Mouse (Mus musculus) liver, postnatal 0 days (tissue): Measurements from ENCODE around the gene Cars. TPM values are rescaled to one million over a fixed set of nuclear protein-coding genes. Genes with fewer than 3 reads are reported as not detected.

Source experiments
- ATAC-seq: fragments of 200-750 bp; cut with Nextera tagmentation; 2 replicates; pipeline ENCODE4 v1.8.0; 2017; ENCODE audit warnings: mild to moderate bottlenecking, moderate library complexity
- DNase-seq: peaks from one replicate; pipeline ENCODE4 v3.0.0-alpha.2; 2016
- H3K27ac ChIP-seq: fragments of 300-500 bp; sonication (generic); 2 replicates; pipeline ENCODE4 v1.5.1; 2014; ENCODE audit warnings: antibody characterized with exemption, moderate library complexity, mild to moderate bottlenecking, low read depth
- H3K27me3 ChIP-seq: fragments of 300-500 bp; sonication (generic); 2 replicates; pipeline ENCODE4 v1.6.1; 2014; ENCODE audit warnings: low read length, control low read depth, mixed read lengths; ENCODE audit not compliant: insufficient read depth
- H3K36me3 ChIP-seq: fragments of 300-500 bp; sonication (generic); replicated peaks from 2 replicates; pipeline ENCODE4 v1.6.1; 2014; ENCODE audit warnings: mild to moderate bottlenecking, control low read depth, low read length, moderate library complexity, mixed read lengths; ENCODE audit not compliant: insufficient read depth
- H3K4me1 ChIP-seq: fragments of 300-500 bp; sonication (generic); 2 replicates; pipeline ENCODE4 v1.6.1; 2014; ENCODE audit warnings: antibody characterized with exemption, mild to moderate bottlenecking, control low read depth; ENCODE audit not compliant: insufficient read depth
- H3K4me2 ChIP-seq: fragments of 300-500 bp; sonication (generic); 2 replicates; pipeline ENCODE4 v1.6.1; 2014; ENCODE audit warnings: low read depth, mild to moderate bottlenecking, low read length, moderate library complexity, mixed read lengths
- H3K4me3 ChIP-seq: fragments of 300-500 bp; sonication (generic); 2 replicates; pipeline ENCODE4 v1.5.1; 2014; ENCODE audit warnings: low read depth, low read length
- H3K9ac ChIP-seq: fragments of 300-500 bp; sonication (generic); replicated peaks from 2 replicates; pipeline ENCODE4 v1.6.1; 2014; ENCODE audit warnings: mild to moderate bottlenecking, moderate library complexity
- H3K9me3 ChIP-seq: fragments of 300-500 bp; sonication (generic); 2 replicates; pipeline ENCODE4 v1.6.1; 2016; ENCODE audit warnings: mild to moderate bottlenecking, control low read depth, low read length, mixed read lengths
- CTCF ChIP-seq: sonication (generic); IDR thresholded peaks from 2 replicates; pipeline ENCODE4 v1.5.1; 2016; ENCODE audit warnings: antibody characterized with exemption, low read depth
- EP300 ChIP-seq: IDR thresholded peaks from 2 replicates; pipeline ENCODE4 v1.6.1; 2016; ENCODE audit warnings: antibody characterized with exemption, low read depth, mild to moderate bottlenecking
- WGBS: fragments of 180-500 bp; shearing (Covaris S2); extraction: QIAGEN DNeasy Blood & Tissue Kit; methylation state at CpG from one replicate; pipeline ENCODE4 v1.1.7; 2014; ENCODE audit not compliant: insufficient replicate concordance; 5-methylcytosine and 5-hydroxymethylcytosine counted together
- polyA plus RNA-seq: library from polyadenylated mRNA; unstranded; fragments of >200 nt; fragmentation: Nextera tagmentation; extraction: Ambion mirVana; gene quantifications from 2 replicates; pipeline ENCODE4 v1.2.1, GENCODE M21; 2015

Cars gene
- polyA plus RNA-seq, 1 experiment from 2014 or later: 22.7 TPM

DNA sequence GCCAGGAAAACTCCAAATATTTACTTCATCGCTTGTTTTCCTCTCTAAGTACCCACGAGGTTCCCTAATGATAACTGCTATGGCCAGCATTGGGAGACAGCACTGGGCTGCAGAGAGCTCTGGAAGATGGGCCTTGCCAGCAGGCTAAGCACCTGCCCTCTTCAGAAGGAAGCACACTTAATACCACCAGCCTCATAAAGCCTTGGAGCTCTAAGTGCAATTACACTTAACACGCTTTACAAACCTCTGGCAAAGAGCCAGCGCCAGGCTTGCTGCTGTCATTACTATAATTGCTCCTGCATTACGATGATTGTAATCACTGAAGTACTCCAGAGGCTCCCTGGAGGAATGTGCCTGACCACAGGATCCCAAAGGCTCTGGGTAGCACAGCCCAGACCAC, 5.0 kb downstream of the Cars start:
- Histone ChIP-seq H3K4me1 (peaks cover 19% of the 10 kb centered on the region), H3K27me3 (no peaks in the 10 kb centered on the region), H3K9ac (no peak overlapping the region), H3K36me3 (peaks cover 45% of the 10 kb centered on the region), H3K4me2 (no peak overlapping the region), H3K9me3 (no peaks in the 10 kb centered on the region), H3K27ac (no peak overlapping the region), H3K4me3 (no peak overlapping the region)
- ATAC-seq (no peak), DNase-seq (no peak)
- WGBS: 79% methylated on average over 5 of the region's 5 CpGs
- no peak for TF ChIP-seq CTCF
- TF ChIP-seq EP300: no peak

GRCm38 (mm10) chr7:143592255-143592654, 7.6 kb downstream of the Cars start:
- Histone ChIP-seq H3K4me1 (0 out of 2 replicates have a peak, but pooled peaks cover 4% of the 10 kb centered on the region), H3K36me3 (peaks cover 65% of the 10 kb centered on the region), H3K9me3 (no peaks in the 10 kb centered on the region), H3K4me2 (no peak overlapping the region), H3K27me3 (no peaks in the 10 kb centered on the region), H3K27ac (no peak overlapping the region), H3K9ac (no peak overlapping the region), H3K4me3 (no peak overlapping the region)
- TF ChIP-seq CTCF: no peak
- TF ChIP-seq EP300: no peak
- no peak for DNase-seq
- no peak for ATAC-seq
- WGBS: 90% methylated on average over 10 of the region's 10 CpGs

- WGBS: 85% methylated on average over 4 of the region's 4 CpGs
- no peak overlapping the region for H3K27ac ChIP-seq
- H3K4me2 ChIP-seq: no peak overlapping the region
- ATAC-seq: no peak
- TF ChIP-seq CTCF (no peak), EP300 (no peak)
- H3K4me1 ChIP-seq: no peaks in the 10 kb centered on the region
- H3K4me3 ChIP-seq: no peak overlapping the region
- DNase-seq: no peak
- H3K9me3 ChIP-seq: no peaks in the 10 kb centered on the region
- no peaks in the 10 kb centered on the region for H3K27me3 ChIP-seq
- H3K9ac ChIP-seq: no peak overlapping the region
- peaks cover 88% of the 10 kb centered on the region for H3K36me3 ChIP-seq
Measured at GRCm38 (mm10) chr7:143588006-143588405, 11.9 kb downstream of the Cars start.

DNA sequence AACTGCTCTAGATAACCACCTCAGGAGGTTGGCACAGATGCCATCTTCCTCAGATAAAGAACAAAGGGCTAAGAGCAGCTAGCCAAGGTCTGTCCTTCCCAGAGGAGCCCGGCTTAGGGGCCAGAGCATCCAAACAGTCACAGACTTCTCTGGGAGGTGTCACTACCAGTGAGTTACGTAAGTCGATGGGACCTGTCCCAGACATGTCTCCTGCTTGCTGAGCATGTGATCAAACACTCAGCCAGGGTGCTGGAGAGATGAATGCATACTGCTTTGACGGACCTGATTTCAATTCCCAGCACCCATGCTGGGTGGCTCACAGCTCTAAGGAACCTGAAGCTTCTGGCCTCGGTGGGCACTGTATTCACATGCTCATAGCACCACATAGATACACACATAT, 12.3 kb downstream of the Cars start:
- no peaks in the 10 kb centered on the region for H3K4me1 ChIP-seq
- H3K4me2 ChIP-seq: no peak overlapping the region
- H3K9ac ChIP-seq: no peak overlapping the region
- no peak overlapping the region for H3K4me3 ChIP-seq
- H3K36me3 ChIP-seq: peaks cover 88% of the 10 kb centered on the region
- no peak overlapping the region for H3K27ac ChIP-seq
- no peaks in the 10 kb centered on the region for H3K27me3 ChIP-seq
- no peaks in the 10 kb centered on the region for H3K9me3 ChIP-seq
- no peak for TF ChIP-seq EP300
- TF ChIP-seq CTCF: no peak
- WGBS: 82% methylated on average over 5 of the region's 5 CpGs
- ATAC-seq (no peak), DNase-seq (no peak)

- H3K36me3 ChIP-seq: peaks cover 77% of the 10 kb centered on the region
- no peak overlapping the region for H3K4me3 ChIP-seq
- no peak overlapping the region for H3K27ac ChIP-seq
- TF ChIP-seq CTCF (peak; percentile 92), EP300 (no peak)
- H3K4me1 ChIP-seq: no peaks in the 10 kb centered on the region
- H3K9ac ChIP-seq: no peak overlapping the region
- 32% methylated on average over 3 of the region's 3 CpGs for WGBS
- no peaks in the 10 kb centered on the region for H3K9me3 ChIP-seq
- no peak overlapping the region for H3K4me2 ChIP-seq
- ATAC-seq (0 out of 2 replicates have a peak, but pooled peaks have one; percentile 38), DNase-seq (peak; percentile 80)
- H3K27me3 ChIP-seq: no peaks in the 10 kb centered on the region
Measured at GRCm38 (mm10) chr7:143583956-143584355, 15.9 kb downstream of the Cars start.

- H3K27ac ChIP-seq: no peak overlapping the region
- no peak overlapping the region for H3K4me2 ChIP-seq
- H3K9ac ChIP-seq: no peak overlapping the region
- H3K9me3 ChIP-seq: no peaks in the 10 kb centered on the region
- no peak overlapping the region for H3K4me3 ChIP-seq
- H3K4me1 ChIP-seq: no peaks in the 10 kb centered on the region
- no peak for DNase-seq
- H3K36me3 ChIP-seq: peaks cover 78% of the 10 kb centered on the region
- WGBS: 80% methylated on average over 5 of the region's 5 CpGs
- TF ChIP-seq EP300 (no peak), CTCF (no peak)
- no peak for ATAC-seq
- no peaks in the 10 kb centered on the region for H3K27me3 ChIP-seq
Measured at GRCm38 (mm10) chr7:143583025-143583424, 16.9 kb downstream of the Cars start.

DNA sequence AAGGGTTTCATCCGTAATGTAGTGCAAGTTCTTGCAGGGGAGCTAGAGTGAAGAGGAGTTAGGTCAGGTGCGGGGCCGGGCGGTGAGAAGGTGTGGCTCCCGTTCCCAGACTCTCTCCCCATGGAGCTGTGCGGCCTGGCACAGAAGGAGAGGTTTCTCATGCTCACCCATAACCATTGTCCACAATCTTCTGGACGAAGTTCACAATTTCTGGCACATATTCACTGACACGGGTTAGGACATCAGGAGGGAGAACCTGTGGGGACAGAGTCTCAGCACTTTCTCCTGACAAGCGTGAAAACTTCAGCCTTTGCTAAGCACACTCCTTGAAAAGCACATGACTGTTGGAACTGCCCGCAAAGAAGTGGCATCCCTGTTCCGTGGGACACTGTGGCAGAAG, 24.1 kb downstream of the Cars start:
- H3K4me1 ChIP-seq: no peaks in the 10 kb centered on the region
- H3K27me3 ChIP-seq: no peaks in the 10 kb centered on the region
- no peak overlapping the region for H3K4me3 ChIP-seq
- H3K9ac ChIP-seq: no peak overlapping the region
- no peaks in the 10 kb centered on the region for H3K9me3 ChIP-seq
- TF ChIP-seq CTCF (no peak), EP300 (no peak)
- WGBS: 94% methylated on average over 11 of the region's 11 CpGs
- no peak overlapping the region for H3K27ac ChIP-seq
- DNase-seq (no peak), ATAC-seq (no peak)
- no peak overlapping the region for H3K4me2 ChIP-seq
- H3K36me3 ChIP-seq: peaks cover 90% of the 10 kb centered on the region
